Mouse (Mus musculus): ENCODE results near the gene Phc2. TPM values are rescaled to one million over a fixed set of nuclear protein-coding genes. Genes with fewer than 3 reads are reported as not detected.

The Phc2 gene
- polyA plus RNA-seq, 1 experiment = 115 TPM

DNA sequence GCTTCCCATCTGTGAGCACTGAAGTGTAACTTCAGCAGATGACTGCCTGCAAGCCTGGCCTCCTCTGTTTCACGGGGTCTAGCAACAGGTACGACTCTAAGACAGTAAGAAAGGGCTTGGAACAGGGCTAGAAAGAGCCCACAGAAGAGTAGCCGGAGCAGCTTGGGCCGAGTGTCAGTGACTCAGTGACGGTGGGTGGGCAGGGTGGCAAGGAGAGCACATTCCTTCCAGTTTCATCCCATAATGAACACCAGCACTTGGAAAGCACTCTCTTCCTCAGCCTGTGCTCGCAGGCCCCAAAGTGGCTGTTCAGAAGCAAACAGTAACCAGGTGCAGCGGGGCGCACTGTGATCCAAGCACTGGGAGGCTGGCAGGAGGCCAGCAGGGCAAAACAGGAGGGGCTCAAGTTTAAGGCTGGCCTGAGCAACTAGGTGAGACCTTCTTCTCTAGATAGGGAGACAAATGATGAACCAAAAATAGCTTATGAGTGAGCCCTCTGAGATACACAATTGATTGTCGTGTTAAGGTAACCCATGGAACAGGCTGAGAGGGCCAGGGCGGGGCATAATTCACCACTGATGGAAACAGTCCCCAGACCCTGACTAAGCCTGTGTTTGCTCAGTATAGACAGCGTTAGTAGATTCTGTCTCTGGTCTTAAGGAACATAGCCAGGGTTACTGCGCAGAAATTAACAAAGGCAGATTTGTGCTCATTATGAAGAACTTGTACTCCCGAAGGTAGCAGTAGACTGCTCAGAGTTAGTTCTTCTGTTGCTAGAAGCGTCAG lies 83.5 kb downstream of the Phc2 start:
- TF ChIP-seq GATA1 (IDR thresholded peaks at IDR 0.05; ENCODE audit: low read length) = no peak

DNA sequence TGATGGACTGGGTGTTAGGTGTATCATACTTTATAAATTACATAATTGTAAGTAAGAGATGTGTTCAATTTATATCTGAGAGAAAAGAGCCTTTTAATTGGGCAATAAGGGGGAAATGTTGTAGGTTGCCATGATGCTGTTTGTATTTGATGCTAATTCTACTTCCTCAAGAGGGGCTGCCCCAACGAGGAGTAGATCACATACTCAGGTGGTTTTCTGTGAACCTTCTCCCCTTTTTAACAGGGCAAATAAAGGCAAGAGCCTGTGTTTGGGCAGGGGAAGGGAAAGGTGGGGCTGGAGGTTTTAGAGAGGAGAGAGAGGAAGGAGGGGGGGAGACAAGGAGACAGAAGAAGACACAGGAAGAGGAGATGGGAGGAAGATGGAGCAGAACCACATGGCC lies 86.4 kb downstream of the Phc2 start:
- TF ChIP-seq GATA1 (IDR thresholded peaks at IDR 0.05; ENCODE audit: low read length) = no peak

- no peak for TF ChIP-seq GATA1 (IDR thresholded peaks at IDR 0.05; ENCODE audit: low read length)
Observed at GRCm38 (mm10) chr4:128741906-128742305, 87.4 kb downstream of the Phc2 start.

DNA sequence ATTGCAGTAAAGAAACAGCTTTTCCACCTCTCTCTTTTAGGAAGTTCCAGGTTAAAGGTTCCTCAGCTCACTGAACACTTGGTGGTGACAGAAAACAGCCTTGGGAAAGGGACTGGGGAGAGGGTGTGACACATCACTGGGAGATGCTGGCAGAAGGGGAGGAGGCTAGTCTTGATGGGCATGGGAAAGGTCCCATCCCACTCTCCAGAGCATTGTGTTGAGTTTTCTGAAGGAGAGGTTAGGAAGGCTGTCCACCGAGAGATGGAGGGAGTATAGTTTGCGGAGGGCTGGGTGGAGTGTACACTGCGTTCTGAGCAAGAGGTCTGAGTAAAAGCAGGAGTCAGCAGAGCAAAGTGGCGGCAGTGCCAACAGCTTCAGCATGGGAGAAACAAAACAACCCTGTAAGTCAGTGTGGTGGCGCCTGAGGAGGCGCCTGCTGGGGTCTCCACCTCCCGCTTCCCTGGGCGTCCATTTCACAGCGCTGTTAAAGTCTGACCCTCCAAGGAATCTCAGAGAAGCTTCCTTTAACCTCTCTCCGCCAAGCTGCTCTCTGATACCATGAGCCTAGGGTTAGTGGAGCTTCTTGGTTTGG lies 88.0 kb downstream of the Phc2 start:
- no peak for TF ChIP-seq GATA1 (IDR thresholded peaks at IDR 0.05; ENCODE audit: low read length)

GRCm38 (mm10) chr4:128743031-128743626 lies 88.6 kb downstream of the Phc2 start:
- no peak for TF ChIP-seq GATA1 (IDR thresholded peaks at IDR 0.05; ENCODE audit: low read length)

GRCm38 (mm10) chr4:128745160-128745559 lies 90.7 kb downstream of the Phc2 start:
- TF ChIP-seq GATA1 (IDR thresholded peaks at IDR 0.05; ENCODE audit: low read length) = no peak

DNA sequence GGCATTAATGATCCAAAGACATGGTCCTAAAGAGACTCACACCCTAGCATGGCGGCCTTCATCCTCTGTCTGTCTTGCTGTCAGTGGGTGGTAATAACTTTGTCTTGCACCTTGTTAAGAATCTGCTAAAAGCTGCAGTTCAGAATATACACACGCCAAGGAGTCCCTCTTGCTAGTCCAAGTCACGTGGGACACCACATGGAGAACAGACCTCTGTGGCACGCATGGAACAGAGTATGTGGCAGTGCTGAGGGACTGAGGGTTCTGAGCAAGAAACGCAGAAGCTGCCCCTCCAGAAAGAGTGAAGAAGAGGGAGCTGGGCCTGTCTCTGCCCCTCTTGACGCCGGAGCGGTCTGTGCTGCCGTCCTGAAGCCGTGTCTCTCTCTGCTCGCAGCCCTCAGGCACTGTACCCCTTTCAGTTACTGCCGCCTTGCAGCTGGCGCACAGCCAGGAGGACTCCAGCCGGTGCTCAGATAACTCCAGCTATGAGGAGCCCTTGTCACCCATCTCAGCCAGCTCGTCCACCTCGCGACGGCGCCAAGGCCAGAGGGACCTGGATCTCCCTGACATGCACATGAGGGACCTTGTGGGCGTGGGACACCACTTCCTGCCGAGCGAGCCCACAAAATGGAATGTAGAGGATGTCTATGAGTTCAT lies 93.2 kb downstream of the Phc2 start:
- TF ChIP-seq GATA1 (IDR thresholded peaks at IDR 0.05; ENCODE audit: low read length) = no peak

DNA sequence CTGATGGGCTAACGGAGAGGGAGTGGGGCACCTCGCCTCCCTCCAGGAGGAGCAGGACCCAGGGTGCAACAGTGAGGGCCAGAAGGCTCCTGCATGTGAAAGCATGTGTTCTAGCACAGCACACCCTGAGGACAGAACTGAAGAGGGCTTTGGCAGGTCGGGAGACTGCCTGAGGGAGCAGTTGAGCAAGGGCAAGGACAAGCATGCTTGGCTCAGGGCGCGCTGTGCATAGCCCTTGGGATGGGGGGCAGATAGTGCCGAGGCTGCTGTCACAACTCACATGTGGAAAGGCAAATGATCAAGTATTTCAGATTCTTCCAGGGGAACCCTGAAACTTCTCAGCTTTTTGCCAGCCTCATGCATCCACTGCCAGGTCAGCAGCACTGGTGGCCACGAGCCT lies 93.8 kb downstream of the Phc2 start:
- TF ChIP-seq GATA1 (IDR thresholded peaks at IDR 0.05; ENCODE audit: low read length) = no peak

- TF ChIP-seq GATA1 (IDR thresholded peaks at IDR 0.05; ENCODE audit: low read length) = no peak
Observed at GRCm38 (mm10) chr4:128751006-128751405, 96.5 kb downstream of the Phc2 start.

- no peak for TF ChIP-seq GATA1 (IDR thresholded peaks at IDR 0.05; ENCODE audit: low read length)
Observed at GRCm38 (mm10) chr4:128752031-128752757, 97.7 kb downstream of the Phc2 start.

GRCm38 (mm10) chr4:128753571-128753970 lies 99.1 kb downstream of the Phc2 start:
- no peak for TF ChIP-seq GATA1 (IDR thresholded peaks at IDR 0.05; ENCODE audit: low read length)

- TF ChIP-seq GATA1 (IDR thresholded peaks at IDR 0.05; ENCODE audit: low read length) = no peak
Observed at GRCm38 (mm10) chr4:128755064-128755463, 100.6 kb downstream of the Phc2 start, which contains the start of gene A3galt2. TSS of gene A3galt2 (plus strand) at chr4:128755364.

DNA sequence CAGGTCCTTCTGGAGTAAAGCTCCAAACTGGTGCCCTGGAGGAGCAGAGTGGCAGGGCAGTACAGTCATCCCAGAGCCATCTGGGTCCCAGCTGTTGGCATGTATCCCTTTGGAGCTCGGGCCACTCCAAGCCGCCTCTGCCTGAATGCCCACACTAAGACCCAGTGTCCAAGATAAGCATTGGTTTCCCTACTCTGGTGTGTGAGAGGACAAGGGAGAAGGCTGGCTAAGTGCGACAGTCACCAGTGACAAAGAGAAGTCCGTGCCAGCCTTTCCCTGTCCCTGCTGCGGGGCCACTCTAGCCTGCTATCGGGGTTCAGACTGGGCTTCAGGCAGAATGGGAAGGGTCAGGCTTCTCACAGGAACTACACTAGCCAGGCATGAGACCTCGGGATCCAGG lies 101.4 kb downstream of the Phc2 start:
- no peak for TF ChIP-seq GATA1 (IDR thresholded peaks at IDR 0.05; ENCODE audit: low read length)

- no peak for TF ChIP-seq GATA1 (IDR thresholded peaks at IDR 0.05; ENCODE audit: low read length)
Observed at GRCm38 (mm10) chr4:128759214-128759613, 104.7 kb downstream of the Phc2 start.

GRCm38 (mm10) chr4:128760029-128760428 lies 105.5 kb downstream of the Phc2 start:
- no peak for TF ChIP-seq GATA1 (IDR thresholded peaks at IDR 0.05; ENCODE audit: low read length)
